Mouse (Mus musculus): Measurements from ENCODE around the gene Cadm2.

Cadm2 gene

GRCm38 (mm10) chr16:67515549-67515948 is 105.2 kb downstream of the Cadm2 start:
- intact Hi-C loops (cut with DNase I), result no loop called here

- intact Hi-C loops (cut with DNase I), result no loop called here
These were observed 111.6 kb downstream of the Cadm2 start for GRCm38 (mm10) chr16:67509079-67509478.

GRCm38 (mm10) chr16:67482542-67482941 is 138.2 kb downstream of the Cadm2 start:
- intact Hi-C loops (cut with DNase I), result no loop called here

GRCm38 (mm10) chr16:67467041-67467440 is 153.7 kb downstream of the Cadm2 start:
- intact Hi-C loops (cut with DNase I), result no loop called here

GRCm38 (mm10) chr16:67436301-67436700 is 184.4 kb downstream of the Cadm2 start:
- intact Hi-C loops (cut with DNase I), result no loop called here

- intact Hi-C loops (cut with DNase I), result no loop called here
These were observed 195.3 kb downstream of the Cadm2 start for GRCm38 (mm10) chr16:67425371-67425770.

GRCm38 (mm10) chr16:67410926-67411325 is 209.8 kb downstream of the Cadm2 start:
- intact Hi-C loops (cut with DNase I), result no loop called here

- intact Hi-C loops (cut with DNase I), result no loop called here
These were observed 210.2 kb downstream of the Cadm2 start for GRCm38 (mm10) chr16:67410482-67410881.

- intact Hi-C loops (cut with DNase I), result no loop called here
These were observed 253.0 kb downstream of the Cadm2 start for GRCm38 (mm10) chr16:67367745-67368144.

GRCm38 (mm10) chr16:67348011-67348410 is 272.7 kb downstream of the Cadm2 start:
- intact Hi-C loops (cut with DNase I), result no loop called here

- intact Hi-C loops (cut with DNase I), result no loop called here
These were observed 273.1 kb downstream of the Cadm2 start for GRCm38 (mm10) chr16:67347561-67347960.

GRCm38 (mm10) chr16:67346621-67347290 is 274.0 kb downstream of the Cadm2 start:
- intact Hi-C loops (cut with DNase I), result no loop called here

- intact Hi-C loops (cut with DNase I), result no loop called here
These were observed 276.5 kb downstream of the Cadm2 start for GRCm38 (mm10) chr16:67344194-67344593.

- intact Hi-C loops (cut with DNase I), result no loop called here
These were observed 309.7 kb downstream of the Cadm2 start for GRCm38 (mm10) chr16:67311033-67311432.

GRCm38 (mm10) chr16:67284664-67285063 is 336.0 kb downstream of the Cadm2 start:
- intact Hi-C loops (cut with DNase I), result no loop called here

- intact Hi-C loops (cut with DNase I), result no loop called here
These were observed 377.1 kb downstream of the Cadm2 start for GRCm38 (mm10) chr16:67243598-67243997.

GRCm38 (mm10) chr16:67234862-67235261 is 385.8 kb downstream of the Cadm2 start:
- intact Hi-C loops (cut with DNase I), result loop anchor here (5.0 kb wide), 1 partner anchor 542 kb away; no protein-coding TSS in a partner anchor

GRCm38 (mm10) chr16:67226696-67227095 is 394.0 kb downstream of the Cadm2 start:
- intact Hi-C loops (cut with DNase I), result no loop called here

- intact Hi-C loops (cut with DNase I), result no loop called here
These were observed 417.4 kb downstream of the Cadm2 start for GRCm38 (mm10) chr16:67203329-67203728.

- intact Hi-C loops (cut with DNase I), result no loop called here
These were observed 427.8 kb downstream of the Cadm2 start for GRCm38 (mm10) chr16:67192852-67193415.

GRCm38 (mm10) chr16:67192395-67192794 is 428.3 kb downstream of the Cadm2 start:
- intact Hi-C loops (cut with DNase I), result no loop called here

GRCm38 (mm10) chr16:67186322-67186721 is 434.4 kb downstream of the Cadm2 start:
- intact Hi-C loops (cut with DNase I), result no loop called here

- intact Hi-C loops (cut with DNase I), result no loop called here
These were observed 437.8 kb downstream of the Cadm2 start for GRCm38 (mm10) chr16:67182958-67183357.

All from adrenal gland (tissue).